ENCODE assay signal across 28 mouse cellular contexts in genomic region chr3:113345484-113345883, GRCm38 (mm10). TPM values are rescaled to one million over a fixed set of nuclear protein-coding genes. Genes with fewer than 3 reads are reported as not detected.
"Had no signal": no experiment of that assay in that cellular context is flagged by ENCODE, and none has a peak within 500 bp of the region (broad histone marks: within the 10 kb centered on the region; RNA-seq: fewer than 3 reads in every experiment).

No protein-coding gene starts in this region.

RNA-seq across cellular contexts. Expression of gene Amy2a2, which starts 11.0 kb away (rescaled TPM):
- total RNA-seq: forebrain, postnatal 0 days; gastrocnemius, adult 18-20 months; gastrocnemius, adult 8-10 months; gastrocnemius, postnatal 14 days; gastrocnemius, postnatal 36 days; heart, adult 2 months; heart, postnatal 10 days; heart, postnatal 25 days; heart, postnatal 4 days; hindbrain, postnatal 0 days; layer of hippocampus, adult 18-20 months; layer of hippocampus, postnatal 14 days; layer of hippocampus, postnatal 36 days; left cerebral cortex, adult 18-20 months; left cerebral cortex, adult 8-10 months; left cerebral cortex, postnatal 10 days; left cerebral cortex, postnatal 25 days; left cerebral cortex, postnatal 4 days had no signal
- polyA plus RNA-seq: forebrain, postnatal 0 days; heart, adult 2 months; heart, embryonic 11.5 days; heart, embryonic 14.5 days; hindbrain, embryonic 10.5 days; hindbrain, embryonic 12.5 days; hindbrain, embryonic 15.5 days; hindbrain, postnatal 0 days; kidney, adult 2 months; kidney, postnatal 0 days; large intestine, adult 2 months; limb, embryonic 12.5 days; liver, embryonic 11.5 days had no signal

RNA-seq across cellular contexts. Expression of gene Amy2a3, which starts 21.6 kb away (rescaled TPM):
- total RNA-seq: forebrain, postnatal 0 days; gastrocnemius, adult 18-20 months; gastrocnemius, adult 8-10 months; gastrocnemius, postnatal 14 days; gastrocnemius, postnatal 36 days; heart, adult 2 months; heart, postnatal 10 days; heart, postnatal 25 days; heart, postnatal 4 days; hindbrain, postnatal 0 days; layer of hippocampus, adult 18-20 months; layer of hippocampus, postnatal 14 days; layer of hippocampus, postnatal 36 days; left cerebral cortex, adult 18-20 months; left cerebral cortex, adult 8-10 months; left cerebral cortex, postnatal 10 days; left cerebral cortex, postnatal 25 days; left cerebral cortex, postnatal 4 days had no signal
- polyA plus RNA-seq: forebrain, postnatal 0 days; heart, adult 2 months; heart, embryonic 11.5 days; heart, embryonic 14.5 days; hindbrain, embryonic 10.5 days; hindbrain, embryonic 12.5 days; hindbrain, embryonic 15.5 days; hindbrain, postnatal 0 days; kidney, adult 2 months; kidney, postnatal 0 days; large intestine, adult 2 months; limb, embryonic 12.5 days; liver, embryonic 11.5 days had no signal

RNA-seq across cellular contexts. Expression of gene Amy2a4, which starts 54.2 kb away (rescaled TPM):
- total RNA-seq: forebrain, postnatal 0 days; gastrocnemius, adult 18-20 months; gastrocnemius, adult 8-10 months; gastrocnemius, postnatal 14 days; gastrocnemius, postnatal 36 days; heart, adult 2 months; heart, postnatal 10 days; heart, postnatal 25 days; heart, postnatal 4 days; hindbrain, postnatal 0 days; layer of hippocampus, adult 18-20 months; layer of hippocampus, postnatal 14 days; layer of hippocampus, postnatal 36 days; left cerebral cortex, adult 18-20 months; left cerebral cortex, adult 8-10 months; left cerebral cortex, postnatal 10 days; left cerebral cortex, postnatal 25 days; left cerebral cortex, postnatal 4 days had no signal
- polyA plus RNA-seq: forebrain, postnatal 0 days; heart, adult 2 months; heart, embryonic 11.5 days; heart, embryonic 14.5 days; hindbrain, embryonic 10.5 days; hindbrain, embryonic 12.5 days; hindbrain, embryonic 15.5 days; hindbrain, postnatal 0 days; kidney, adult 2 months; kidney, postnatal 0 days; large intestine, adult 2 months; limb, embryonic 12.5 days; liver, embryonic 11.5 days had no signal
